Mouse (Mus musculus): Measurements from ENCODE around the gene Cers2. TPM values are rescaled to one million over a fixed set of nuclear protein-coding genes. Genes with fewer than 3 reads are reported as not detected.

The Cers2 gene
- polyA plus RNA-seq, 1 experiment from 2014 or later: 75.0 TPM

DNA sequence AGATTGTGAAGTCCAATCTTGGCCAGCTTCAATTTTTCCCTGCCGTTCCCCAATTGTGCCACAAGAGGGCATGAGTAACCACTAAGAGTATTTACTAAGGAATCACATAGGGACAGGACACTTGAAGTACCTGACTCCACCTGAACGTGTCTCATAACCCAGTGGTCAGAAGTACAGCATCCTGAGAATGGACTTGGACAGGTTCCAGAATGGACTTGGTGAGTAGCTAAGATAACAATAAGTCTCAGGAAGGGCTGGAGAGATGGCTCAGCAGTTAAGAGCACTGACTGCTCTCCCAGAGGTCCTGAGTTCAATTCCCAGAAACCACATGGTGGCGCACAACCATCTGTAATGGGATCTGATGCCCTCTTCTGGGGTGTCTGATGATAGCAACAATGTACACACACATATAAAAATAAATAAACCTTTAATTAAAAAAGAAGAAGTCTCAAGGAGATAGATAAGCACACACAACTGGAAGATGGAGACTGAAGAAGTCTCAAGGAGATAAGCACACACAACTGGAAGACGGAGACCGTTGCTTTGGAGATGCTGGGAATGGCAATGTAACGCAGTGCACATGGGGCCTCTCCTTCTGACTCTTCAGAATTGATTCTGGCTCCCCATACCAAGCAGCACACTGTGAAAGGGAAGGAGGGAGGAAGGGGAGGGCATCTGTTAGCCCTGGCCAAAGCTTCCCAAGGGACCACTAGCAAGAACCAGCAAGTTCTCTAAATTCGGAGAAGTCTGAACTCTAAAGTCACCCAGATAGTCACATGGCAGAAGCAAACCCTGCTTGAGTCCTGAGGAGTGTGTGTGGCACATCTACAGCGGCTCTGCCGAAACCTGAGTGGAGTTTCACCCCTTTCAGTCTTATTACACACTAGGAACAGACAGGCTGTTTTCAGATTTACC lies 3.4 kb upstream of the Cers2 start:
- 66% methylated on average over 9 of the region's 9 CpGs for WGBS
- Histone ChIP-seq H3K27ac (ENCODE audit: low read depth, low read length) (no peak overlapping the region), H3K4me2 (ENCODE audit: low read depth, low read length) (no peak overlapping the region), H3K4me3 (ENCODE audit: low read depth, low read length) (no peak overlapping the region), H3K4me1 (ENCODE audit: control insufficient read depth, insufficient read depth, low read length) (peaks cover 4% of the 10 kb centered on the region; the same call in 1 of the 2 replicates), H3K9ac (replicated peaks; ENCODE audit: low read depth, low read length) (no peak overlapping the region), H3K36me3 (ENCODE audit: control insufficient read depth, insufficient read depth, low read length) (no peaks in the 10 kb centered on the region), H3K9me3 (ENCODE audit: control insufficient read depth, low read length) (no peaks in the 10 kb centered on the region), H3K27me3 (ENCODE audit: control insufficient read depth, insufficient read depth, low read length) (no peaks in the 10 kb centered on the region)
- ATAC-seq (ENCODE audit: low read depth): no peak

DNA sequence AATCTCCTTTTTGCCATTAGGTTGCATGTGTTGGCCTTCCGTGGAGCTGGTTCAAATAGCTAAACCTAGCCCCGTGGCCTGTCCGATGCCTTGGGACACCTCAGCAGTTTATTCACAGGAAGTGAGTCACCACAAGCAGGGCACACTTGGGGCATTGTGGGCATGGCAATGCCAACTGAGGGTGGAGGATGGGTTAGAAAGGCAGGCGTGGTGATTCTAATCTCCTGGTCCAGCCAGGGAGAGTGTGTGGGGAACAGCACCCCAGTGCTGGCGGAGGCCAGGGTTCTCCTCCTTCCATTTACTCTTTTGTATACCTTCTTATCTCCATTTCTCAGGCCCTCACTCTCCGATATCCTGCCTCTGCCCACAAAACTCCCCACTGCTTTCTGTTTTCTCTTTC lies 2.0 kb upstream of the Cers2 start:
- H3K36me3 ChIP-seq (ENCODE audit: control insufficient read depth, insufficient read depth, low read length): no peaks in the 10 kb centered on the region
- WGBS: 81% methylated on average over 6 of the region's 6 CpGs
- peaks cover 12% of the 10 kb centered on the region; the same call in 1 of the 2 replicates for H3K4me1 ChIP-seq (ENCODE audit: control insufficient read depth, insufficient read depth, low read length)
- no peak overlapping the region for H3K27ac ChIP-seq (ENCODE audit: low read depth, low read length)
- H3K27me3 ChIP-seq (ENCODE audit: control insufficient read depth, insufficient read depth, low read length): no peaks in the 10 kb centered on the region
- H3K9me3 ChIP-seq (ENCODE audit: control insufficient read depth, low read length): no peaks in the 10 kb centered on the region
- no peak overlapping the region for H3K4me2 ChIP-seq (ENCODE audit: low read depth, low read length)
- H3K9ac ChIP-seq (replicated peaks; ENCODE audit: low read depth, low read length): no peak overlapping the region
- ATAC-seq (ENCODE audit: low read depth): no peak
- no peak overlapping the region for H3K4me3 ChIP-seq (ENCODE audit: low read depth, low read length)

DNA sequence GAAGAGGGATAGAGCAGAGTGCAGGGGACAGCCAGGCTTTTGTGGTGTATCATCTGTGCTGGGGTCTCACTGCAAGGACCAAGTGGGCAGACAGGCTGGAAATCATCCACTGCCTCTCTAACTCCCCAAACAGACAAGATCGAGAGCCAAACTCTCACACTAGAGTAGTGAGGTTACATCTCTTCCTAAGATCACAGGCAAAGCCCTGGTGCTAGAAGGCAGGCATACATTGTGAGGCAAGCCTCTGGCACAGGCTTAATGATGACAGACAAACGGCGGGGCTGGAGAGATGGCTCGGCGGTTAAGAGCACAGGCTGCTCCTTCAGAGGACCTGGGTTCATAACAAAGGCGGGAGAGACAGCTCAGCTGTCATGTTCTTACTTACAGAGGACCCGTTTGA lies 1.1 kb upstream of the Cers2 start:
- Histone ChIP-seq H3K27me3 (ENCODE audit: control insufficient read depth, insufficient read depth, low read length) (no peaks in the 10 kb centered on the region), H3K4me1 (ENCODE audit: control insufficient read depth, insufficient read depth, low read length) (peaks cover 12% of the 10 kb centered on the region; the same call in 1 of the 2 replicates), H3K36me3 (ENCODE audit: control insufficient read depth, insufficient read depth, low read length) (no peaks in the 10 kb centered on the region), H3K27ac (ENCODE audit: low read depth, low read length) (no peak overlapping the region), H3K9ac (replicated peaks; ENCODE audit: low read depth, low read length) (no peak overlapping the region), H3K4me2 (ENCODE audit: low read depth, low read length) (no peak overlapping the region), H3K9me3 (ENCODE audit: control insufficient read depth, low read length) (no peaks in the 10 kb centered on the region), H3K4me3 (ENCODE audit: low read depth, low read length) (no peak overlapping the region)
- ATAC-seq (ENCODE audit: low read depth): no peak
- 39% methylated on average over 7 of the region's 7 CpGs for WGBS

DNA sequence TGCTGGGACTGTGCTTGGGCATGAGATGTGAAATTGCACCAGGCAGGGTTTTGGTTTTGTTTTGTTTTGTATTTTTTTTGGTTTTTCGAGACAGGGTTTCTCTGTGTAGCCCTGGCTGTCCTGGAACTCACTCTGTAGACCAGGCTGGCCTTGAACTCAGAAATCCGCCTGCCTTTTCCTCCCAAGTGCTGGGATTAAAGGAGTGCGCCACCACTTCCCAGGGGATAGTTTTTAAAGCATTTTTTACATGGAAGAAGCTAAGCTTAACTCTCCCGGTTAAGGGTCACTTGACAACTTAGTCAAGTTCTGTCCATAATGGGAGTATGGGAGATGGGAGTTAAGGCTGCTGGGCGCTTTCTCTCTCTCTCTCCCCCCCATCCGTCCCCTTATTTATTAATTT lies 516 bp upstream of the Cers2 start:
- no peak overlapping the region for H3K27ac ChIP-seq (ENCODE audit: low read depth, low read length)
- no peak for ATAC-seq (ENCODE audit: low read depth)
- no peaks in the 10 kb centered on the region for H3K36me3 ChIP-seq (ENCODE audit: control insufficient read depth, insufficient read depth, low read length)
- no peaks in the 10 kb centered on the region for H3K27me3 ChIP-seq (ENCODE audit: control insufficient read depth, insufficient read depth, low read length)
- no peak overlapping the region for H3K4me3 ChIP-seq (ENCODE audit: low read depth, low read length)
- peaks cover 12% of the 10 kb centered on the region; the same call in 1 of the 2 replicates for H3K4me1 ChIP-seq (ENCODE audit: control insufficient read depth, insufficient read depth, low read length)
- WGBS: 74% methylated on average over 6 of the region's 6 CpGs
- H3K9me3 ChIP-seq (ENCODE audit: control insufficient read depth, low read length): no peaks in the 10 kb centered on the region
- no peak overlapping the region; the same call in 1 of the 2 replicates for H3K4me2 ChIP-seq (ENCODE audit: low read depth, low read length)
- no peak overlapping the region for H3K9ac ChIP-seq (replicated peaks; ENCODE audit: low read depth, low read length)

DNA sequence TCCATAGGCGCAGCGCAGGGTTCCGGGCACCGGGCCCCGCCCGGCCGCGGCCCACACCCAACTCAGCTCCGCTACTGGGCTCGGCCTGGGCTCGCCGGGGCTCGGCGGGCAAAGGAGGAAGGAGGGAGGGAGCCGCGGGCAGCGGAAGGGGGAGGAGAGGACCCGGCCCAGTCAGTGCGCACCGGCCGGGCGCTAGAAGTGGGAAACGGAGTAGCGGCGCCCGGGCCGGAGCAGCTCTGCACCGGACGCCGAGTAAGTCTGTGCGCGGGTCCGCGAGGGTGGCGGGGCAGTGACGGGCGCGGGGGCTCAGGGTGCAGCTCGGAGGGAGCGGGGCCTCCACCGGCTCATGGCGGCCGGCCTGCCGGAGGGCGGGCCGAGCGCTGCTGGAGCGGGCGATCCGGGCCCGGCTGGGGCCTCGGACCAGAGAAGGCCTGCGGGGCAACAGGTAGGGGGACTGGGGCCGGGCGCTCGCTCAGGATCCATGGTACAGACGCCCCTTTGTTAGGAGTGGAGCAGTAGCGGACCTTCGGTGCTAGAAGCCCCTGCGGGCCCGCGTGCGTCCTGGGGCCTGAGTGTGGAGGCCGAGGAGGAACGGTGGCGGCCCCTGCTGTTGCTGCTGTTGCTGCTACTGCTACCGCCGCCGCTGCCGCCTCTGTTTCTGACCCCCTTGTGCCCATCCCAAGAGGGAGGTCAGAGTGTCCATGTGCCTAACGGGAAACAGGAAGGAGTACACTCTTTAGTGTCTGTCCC lies 678 bp downstream of the Cers2 start:
- H3K27ac ChIP-seq (ENCODE audit: low read depth, low read length): peak overlapping the region; percentile 85
- H3K4me1 ChIP-seq (ENCODE audit: control insufficient read depth, insufficient read depth, low read length): peaks cover 12% of the 10 kb centered on the region; the same call in 1 of the 2 replicates
- H3K4me3 ChIP-seq (ENCODE audit: low read depth, low read length): peak overlapping the region; percentile 90
- H3K9me3 ChIP-seq (ENCODE audit: control insufficient read depth, low read length): no peaks in the 10 kb centered on the region
- no peaks in the 10 kb centered on the region for H3K27me3 ChIP-seq (ENCODE audit: control insufficient read depth, insufficient read depth, low read length)
- H3K9ac ChIP-seq (replicated peaks; ENCODE audit: low read depth, low read length): peak overlapping the region; percentile 99
- ATAC-seq (ENCODE audit: low read depth): peak; percentile 91
- under 1% methylated on average over 66 of the region's 71 CpGs for WGBS
- peaks cover 3% of the 10 kb centered on the region for H3K36me3 ChIP-seq (ENCODE audit: control insufficient read depth, insufficient read depth, low read length)
- H3K4me2 ChIP-seq (ENCODE audit: low read depth, low read length): peak overlapping the region; percentile 43

DNA sequence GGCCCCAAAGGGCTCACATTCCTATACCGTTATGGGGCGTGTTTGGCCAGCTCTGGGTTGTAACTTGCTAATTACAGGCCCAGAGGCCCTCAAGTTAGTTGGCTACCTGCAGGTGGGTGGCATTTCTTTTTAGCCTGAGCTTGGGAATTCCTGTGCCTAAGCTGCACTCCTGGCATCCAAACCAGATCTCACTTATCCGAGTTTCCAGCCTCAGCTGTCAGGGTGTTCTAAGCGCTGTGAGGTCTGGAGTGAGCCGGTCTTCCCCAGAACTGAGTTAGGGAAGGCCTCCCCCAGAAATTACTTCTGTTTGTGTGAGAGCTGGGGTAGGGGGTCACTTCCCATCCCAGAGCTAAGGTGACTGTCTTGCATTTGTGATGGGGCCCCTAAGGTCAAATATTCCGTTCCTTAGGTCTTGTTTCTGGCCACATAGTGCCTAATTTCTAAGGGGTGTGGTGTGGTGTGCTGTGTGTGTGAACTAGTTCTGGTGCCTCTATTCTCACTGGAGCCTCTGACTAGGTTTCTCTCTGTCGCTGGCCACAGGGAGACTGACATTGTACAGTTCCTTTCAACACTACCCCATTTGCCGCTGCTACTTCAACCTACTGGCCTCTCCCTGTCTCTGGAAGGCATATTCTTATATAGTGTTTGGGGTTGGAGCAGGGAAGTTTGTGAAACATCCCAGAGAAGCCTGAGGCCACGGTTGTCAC lies 1.4 kb downstream of the Cers2 start:
- Histone ChIP-seq H3K27me3 (ENCODE audit: control insufficient read depth, insufficient read depth, low read length) (no peaks in the 10 kb centered on the region), H3K4me2 (ENCODE audit: low read depth, low read length) (peak overlapping the region; percentile 43), H3K4me3 (ENCODE audit: low read depth, low read length) (peak overlapping the region; percentile 90), H3K36me3 (ENCODE audit: control insufficient read depth, insufficient read depth, low read length) (peaks cover 8% of the 10 kb centered on the region), H3K9me3 (ENCODE audit: control insufficient read depth, low read length) (no peaks in the 10 kb centered on the region), H3K9ac (replicated peaks; ENCODE audit: low read depth, low read length) (peak overlapping the region; percentile 99), H3K27ac (ENCODE audit: low read depth, low read length) (peak overlapping the region; percentile 85), H3K4me1 (ENCODE audit: control insufficient read depth, insufficient read depth, low read length) (peaks cover 12% of the 10 kb centered on the region; the same call in 1 of the 2 replicates)
- 15% methylated on average over 9 of the region's 9 CpGs for WGBS
- ATAC-seq (ENCODE audit: low read depth): no peak

DNA sequence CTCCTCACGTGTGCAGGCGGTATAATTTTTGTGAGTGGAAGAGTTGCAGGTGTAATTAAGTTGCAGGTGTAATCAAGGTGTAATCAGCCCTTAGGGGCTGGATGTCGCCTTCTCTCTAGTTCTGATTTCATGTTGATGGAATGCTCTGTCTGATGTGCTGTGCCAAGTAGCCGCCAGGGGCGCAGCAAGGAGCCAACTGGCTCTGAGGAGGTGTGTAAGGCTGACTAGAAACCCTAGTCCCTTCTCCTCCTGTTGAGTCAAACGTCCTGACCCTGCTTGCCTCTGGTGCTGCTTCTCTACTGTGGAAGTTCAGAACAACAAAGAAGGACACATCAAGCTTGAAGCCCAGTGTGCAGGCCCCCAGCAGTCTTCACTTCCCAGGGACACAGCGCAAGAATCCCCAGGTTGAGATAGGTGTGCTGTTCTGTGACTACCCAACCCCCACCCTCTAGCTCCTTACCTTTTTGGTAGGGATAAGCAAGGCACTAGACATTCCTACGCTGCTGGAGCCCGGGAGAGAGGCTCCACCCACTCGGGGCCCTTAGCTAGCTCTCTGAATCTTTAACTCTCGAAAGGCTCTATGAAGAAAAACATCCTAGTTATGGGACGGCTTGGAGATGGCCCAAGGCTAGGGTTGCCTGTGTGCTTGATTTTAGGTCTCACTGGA lies 3.0 kb downstream of the Cers2 start:
- Histone ChIP-seq H3K4me2 (ENCODE audit: low read depth, low read length) (no peak overlapping the region), H3K4me3 (ENCODE audit: low read depth, low read length) (no peak overlapping the region), H3K36me3 (ENCODE audit: control insufficient read depth, insufficient read depth, low read length) (peaks cover 24% of the 10 kb centered on the region), H3K9ac (replicated peaks; ENCODE audit: low read depth, low read length) (no peak overlapping the region), H3K27me3 (ENCODE audit: control insufficient read depth, insufficient read depth, low read length) (no peaks in the 10 kb centered on the region), H3K9me3 (ENCODE audit: control insufficient read depth, low read length) (no peaks in the 10 kb centered on the region), H3K27ac (ENCODE audit: low read depth, low read length) (no peak overlapping the region), H3K4me1 (ENCODE audit: control insufficient read depth, insufficient read depth, low read length) (peaks cover 12% of the 10 kb centered on the region; the same call in 1 of the 2 replicates)
- peak; percentile 29; the same call in 1 of the 2 replicates for ATAC-seq (ENCODE audit: low read depth)
- WGBS: 27% methylated on average over 12 of the region's 12 CpGs

DNA sequence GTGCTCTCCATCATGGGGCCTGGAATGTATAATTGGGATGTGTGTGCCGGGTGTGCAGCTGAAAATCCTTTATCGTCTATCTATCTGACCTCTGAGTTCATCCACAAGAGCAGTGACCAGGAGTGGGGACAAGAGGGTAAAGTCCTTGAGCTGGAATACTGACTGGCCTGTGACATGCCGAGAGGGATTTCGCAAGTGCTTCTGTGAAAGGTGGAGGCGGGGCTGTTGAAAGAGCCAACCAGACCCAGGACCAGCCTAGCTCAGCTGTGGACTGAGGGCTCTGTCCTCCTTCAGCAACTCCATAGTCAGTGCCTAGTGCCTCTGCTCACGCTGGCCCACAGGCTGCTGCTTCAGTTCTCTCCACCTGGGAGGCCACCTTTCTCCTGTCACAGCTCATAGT lies 4.0 kb downstream of the Cers2 start:
- Histone ChIP-seq H3K9me3 (ENCODE audit: control insufficient read depth, low read length) (no peaks in the 10 kb centered on the region), H3K4me1 (ENCODE audit: control insufficient read depth, insufficient read depth, low read length) (peaks cover 12% of the 10 kb centered on the region; the same call in 1 of the 2 replicates)

More for the DNA sequence above, 4.0 kb downstream of the Cers2 start:
- H3K4me3 ChIP-seq (ENCODE audit: low read depth, low read length): no peak overlapping the region
- WGBS: 44% methylated on average over 6 of the region's 6 CpGs
- no peak overlapping the region for H3K9ac ChIP-seq (replicated peaks; ENCODE audit: low read depth, low read length)
- no peak overlapping the region for H3K27ac ChIP-seq (ENCODE audit: low read depth, low read length)
- ATAC-seq (ENCODE audit: low read depth): no peak
- no peaks in the 10 kb centered on the region for H3K27me3 ChIP-seq (ENCODE audit: control insufficient read depth, insufficient read depth, low read length)
- H3K36me3 ChIP-seq (ENCODE audit: control insufficient read depth, insufficient read depth, low read length): peaks cover 29% of the 10 kb centered on the region
- H3K4me2 ChIP-seq (ENCODE audit: low read depth, low read length): no peak overlapping the region
